Mouse (Mus musculus) retina, adult 2 months (tissue): ENCODE data around the gene Enpp6.

Experiments used
- DNase-seq: peaks from one replicate; pipeline ENCODE4 v3.0.0-alpha.2; 2012; ENCODE audit warnings: low read depth, low spot score

The Enpp6 gene

DNA sequence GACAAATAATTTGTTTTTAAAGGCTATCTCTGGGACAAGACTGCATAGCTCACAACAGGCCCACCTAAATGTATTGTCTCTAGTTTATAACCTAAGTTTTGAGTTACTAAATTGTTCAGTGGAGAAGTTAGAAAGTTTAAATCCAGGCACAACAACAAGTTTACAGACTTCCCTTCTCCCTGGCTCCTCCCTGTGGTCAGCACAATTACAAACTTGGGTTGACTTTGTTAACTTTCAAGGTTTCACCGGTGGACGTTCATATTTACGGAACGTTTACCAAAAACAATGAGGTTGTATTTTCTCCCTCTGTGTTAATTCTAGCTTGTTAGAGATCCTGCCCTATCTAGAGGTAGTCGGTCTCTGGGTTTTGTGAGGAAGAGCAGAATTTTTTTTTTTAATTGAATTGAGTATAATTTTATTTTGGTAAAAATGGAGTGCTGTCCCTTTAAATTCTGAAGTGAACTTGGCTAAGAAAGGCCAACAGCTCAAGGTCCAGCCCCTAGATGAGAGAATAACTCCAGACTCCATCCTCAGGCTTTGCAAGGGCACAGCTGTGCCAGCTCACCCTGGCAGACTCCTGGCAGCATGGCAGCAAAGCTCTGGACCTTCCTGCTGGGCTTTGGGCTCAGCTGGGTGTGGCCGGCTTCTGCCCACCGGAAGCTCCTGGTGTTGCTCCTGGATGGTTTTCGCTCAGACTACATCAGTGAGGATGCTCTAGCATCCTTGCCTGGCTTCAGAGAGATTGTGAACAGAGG lies at the start of gene Enpp6:
Gene Enpp6, plus strand, starts transcription at position 502 of the 755 bp plus-strand sequence.
- no peak for DNase-seq

DNA sequence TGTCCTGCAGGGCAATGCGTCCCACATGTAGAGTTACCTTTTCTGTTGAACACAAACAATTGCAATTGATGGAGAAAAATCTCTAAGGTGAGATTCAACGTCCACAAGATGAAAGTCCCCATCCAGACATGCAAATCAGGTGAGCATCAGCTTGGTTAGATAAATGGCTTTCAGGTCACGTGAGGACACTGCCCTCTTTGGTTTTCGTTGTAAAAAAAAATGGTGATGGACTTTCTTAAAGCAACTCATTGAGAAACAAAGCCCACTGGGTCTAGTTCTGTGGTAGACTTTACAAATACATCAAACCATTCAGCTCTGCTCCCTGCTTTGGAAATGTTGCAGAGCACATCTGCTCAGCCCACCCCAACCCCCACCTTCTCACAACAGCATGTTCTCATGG lies 48.5 kb upstream of the Enpp6 start:
- no peak for DNase-seq

DNA sequence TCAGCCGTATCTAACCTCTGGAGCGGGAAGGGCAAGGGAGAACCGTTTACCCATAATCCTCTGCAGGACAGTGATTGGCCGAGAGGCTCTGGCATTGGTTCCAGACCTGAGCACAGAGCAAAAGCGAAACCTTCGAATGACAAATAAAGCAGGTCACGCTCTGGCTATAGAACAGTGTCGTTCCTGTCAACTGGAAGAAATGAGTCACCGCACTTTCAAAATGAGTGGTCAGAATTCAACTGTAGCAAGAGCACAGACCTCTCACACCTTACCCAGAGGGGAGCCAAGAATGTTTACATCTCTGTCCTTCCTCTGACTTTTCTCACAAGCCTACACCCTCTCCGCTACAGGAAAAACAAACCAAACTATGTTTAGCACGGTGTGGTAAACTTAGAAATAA lies 45.4 kb upstream of the Enpp6 start:
- no peak for DNase-seq

DNA sequence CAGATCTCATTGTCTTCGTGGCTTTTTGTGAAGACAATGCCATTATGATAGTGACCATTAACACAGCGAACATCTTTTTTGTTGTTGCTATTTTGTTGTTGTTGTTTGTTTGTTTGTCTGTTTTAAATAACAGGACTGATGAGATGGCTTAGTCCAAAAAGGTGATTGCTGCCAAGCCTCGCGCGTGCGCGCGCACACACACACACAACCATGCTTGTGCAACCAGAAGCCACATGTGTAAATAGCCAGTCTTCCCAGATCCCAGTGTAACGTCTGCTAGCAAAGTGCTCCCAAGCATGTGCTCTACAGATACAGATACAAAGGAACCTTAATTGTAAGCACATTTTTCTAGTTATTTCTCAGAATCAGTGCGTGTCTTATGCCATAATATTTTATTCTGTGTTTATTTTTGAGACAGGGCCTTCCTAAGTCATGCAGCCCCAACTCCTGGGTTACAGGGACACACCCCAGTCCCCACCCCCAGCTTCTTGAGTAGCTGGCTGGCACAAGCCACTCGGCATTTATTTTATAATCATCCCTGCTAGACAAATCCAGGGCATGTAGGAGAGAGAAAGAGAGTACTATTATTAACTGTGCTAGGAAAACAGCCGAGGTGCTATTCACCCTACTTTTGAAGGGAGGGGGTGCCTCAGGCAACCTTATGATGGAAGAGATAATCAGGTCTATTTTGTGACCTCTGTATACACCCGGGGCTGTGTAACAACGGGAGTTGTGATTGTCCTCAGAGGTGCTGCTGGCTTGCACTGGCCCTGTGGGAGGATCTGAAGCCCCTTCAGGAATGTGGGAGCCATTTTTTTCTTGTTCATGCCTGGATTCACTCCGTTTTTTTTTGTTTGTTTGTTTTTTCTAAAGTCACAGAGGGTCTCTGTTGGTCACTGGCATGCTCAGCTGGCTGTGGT lies 44.7 kb upstream of the Enpp6 start:
- DNase-seq = no peak

DNA sequence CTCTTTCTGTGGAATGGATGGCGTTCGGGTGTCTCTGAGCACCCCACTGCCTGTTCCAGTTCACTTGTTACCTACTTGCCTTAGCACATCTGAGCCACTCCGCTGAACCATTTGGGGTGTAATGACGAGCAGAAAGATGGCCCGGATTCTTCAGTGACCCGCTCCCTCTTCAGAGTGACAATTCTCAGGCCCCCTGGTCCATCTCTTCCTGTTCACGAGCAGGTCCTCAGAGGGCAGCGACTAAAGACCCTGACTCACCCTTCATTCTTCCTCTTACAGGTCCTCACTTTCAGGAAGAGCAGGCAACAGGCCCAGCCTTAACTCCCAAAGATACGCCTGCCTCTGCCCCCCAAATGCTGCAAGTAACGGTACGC lies 44.0 kb upstream of the Enpp6 start:
- DNase-seq = no peak

DNA sequence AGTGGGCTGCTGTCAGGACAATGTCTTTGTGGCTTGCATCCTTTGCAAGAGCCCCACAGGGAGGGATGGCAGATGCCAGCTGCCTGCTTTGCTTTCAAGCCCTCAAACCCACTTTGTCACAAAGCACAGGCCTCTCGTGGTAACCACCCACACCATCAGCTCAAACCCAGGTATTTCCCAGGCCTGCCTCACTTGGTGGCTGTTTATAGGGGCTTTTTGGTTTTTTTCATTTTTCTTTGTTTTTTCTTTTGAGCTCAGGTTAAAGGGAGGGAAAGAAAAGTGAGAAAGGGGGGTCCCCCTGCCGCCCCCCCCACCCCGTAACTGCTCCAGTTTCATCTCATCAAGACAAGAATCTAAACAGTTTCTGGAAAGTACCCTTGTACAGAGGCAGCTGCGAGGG lies 43.4 kb upstream of the Enpp6 start:
- no peak for DNase-seq

DNA sequence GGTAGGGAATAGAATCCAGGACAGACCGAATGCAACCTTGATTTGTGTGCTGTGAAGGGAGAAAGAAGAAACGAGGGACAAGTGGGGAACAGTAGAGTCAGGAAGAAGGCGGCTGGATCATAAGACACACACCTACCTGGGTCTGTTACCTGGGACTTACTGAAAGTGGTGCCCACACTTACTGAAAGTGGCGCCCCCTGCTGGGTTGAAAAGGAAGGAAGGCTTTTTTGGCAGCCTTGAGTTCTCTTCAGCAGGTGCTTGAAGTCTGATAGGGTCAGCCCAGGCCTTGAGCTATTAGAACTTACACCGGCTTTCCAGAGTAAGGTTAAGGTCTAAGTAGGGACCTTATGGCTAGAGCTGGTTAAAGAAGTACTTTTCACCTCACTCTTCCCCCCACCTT lies 40.5 kb upstream of the Enpp6 start:
- no peak for DNase-seq

DNA sequence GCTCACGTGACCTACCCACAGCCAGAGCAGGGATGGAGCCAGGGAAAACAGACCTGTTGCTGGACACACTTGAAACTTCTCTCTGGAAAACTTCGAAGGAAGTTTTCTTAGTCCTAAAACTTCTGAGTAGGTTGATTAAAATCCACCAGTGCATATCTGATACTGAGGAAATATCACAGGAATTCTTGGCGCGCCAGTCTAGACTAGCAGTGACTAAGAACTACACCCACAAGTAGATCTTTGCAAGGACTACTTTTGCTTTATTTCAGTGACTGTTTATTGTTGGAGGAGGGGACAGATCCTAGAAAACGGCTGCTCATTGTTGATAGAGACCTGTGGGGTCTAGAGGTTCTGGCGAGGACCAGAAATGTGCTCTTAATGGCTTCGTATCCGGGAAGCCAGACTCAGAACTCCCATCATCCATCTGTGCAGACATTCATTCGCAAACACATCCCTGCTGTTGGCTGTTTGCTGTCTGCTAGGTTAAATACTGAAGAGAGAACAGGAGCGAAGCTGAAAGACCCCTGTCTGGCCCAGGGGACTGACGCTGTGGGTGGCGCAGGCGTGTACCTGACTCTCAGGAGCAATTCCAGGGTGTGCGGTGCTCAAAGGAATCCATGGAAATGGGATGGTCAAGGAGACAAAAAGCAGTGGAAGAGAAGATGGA lies 38.5 kb upstream of the Enpp6 start:
- no peak for DNase-seq

DNA sequence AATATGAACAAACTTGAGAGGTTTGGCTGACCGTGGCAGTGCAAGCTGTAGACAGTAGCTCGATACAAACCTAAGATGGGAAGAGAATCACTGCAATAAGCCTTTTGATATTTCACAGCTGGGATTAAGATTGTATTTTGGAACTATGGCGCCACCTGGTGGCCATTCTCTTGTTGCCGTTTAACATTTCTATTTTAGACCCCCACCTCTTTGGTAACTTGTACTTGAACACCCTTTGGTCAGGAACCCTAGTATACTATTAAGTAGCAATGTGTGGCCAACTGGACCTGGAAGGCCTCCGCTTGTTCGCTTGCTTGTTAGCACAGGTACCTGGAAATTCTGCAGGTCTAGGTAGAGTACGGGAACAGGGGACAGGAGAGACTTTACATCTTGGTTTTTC lies 33.2 kb upstream of the Enpp6 start:
- peak; percentile 62 for DNase-seq

DNA sequence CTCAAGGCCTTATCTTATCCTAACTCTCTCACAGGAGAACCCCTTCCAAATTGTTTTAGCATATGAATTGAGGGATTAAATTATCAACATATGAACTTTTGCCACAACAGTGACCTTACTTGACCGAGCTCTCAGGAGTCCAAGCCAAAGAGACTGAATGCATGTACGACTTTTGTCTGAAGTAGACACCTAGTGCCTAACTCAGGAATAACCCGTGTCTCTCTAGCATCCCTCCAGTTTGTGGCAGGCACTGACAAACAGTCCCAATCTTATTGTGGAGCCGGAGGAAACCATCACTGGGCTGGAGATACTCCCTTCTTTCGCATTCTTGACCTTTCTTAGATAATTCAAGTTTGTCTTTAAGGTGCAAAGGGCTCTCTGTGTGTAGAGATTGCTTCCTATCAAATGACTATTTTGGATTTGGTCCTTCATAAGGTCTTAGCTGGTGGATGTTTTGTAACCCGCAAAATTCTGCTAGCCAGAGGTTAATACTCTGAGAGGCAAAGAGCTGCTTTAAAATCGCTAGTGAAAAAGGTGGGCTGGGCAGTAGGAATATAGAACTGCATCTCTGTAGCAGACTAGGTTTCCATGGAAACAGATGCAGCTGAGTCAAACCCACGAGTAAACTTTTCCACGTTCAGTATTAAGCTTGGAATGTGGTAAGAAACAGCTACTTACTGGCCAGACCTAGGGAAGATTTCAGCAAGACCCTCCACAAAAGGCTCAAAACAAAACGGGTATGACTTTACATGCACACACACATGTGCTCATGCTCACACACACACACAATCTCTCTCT lies 23.9 kb upstream of the Enpp6 start:
- DNase-seq = no peak

DNA sequence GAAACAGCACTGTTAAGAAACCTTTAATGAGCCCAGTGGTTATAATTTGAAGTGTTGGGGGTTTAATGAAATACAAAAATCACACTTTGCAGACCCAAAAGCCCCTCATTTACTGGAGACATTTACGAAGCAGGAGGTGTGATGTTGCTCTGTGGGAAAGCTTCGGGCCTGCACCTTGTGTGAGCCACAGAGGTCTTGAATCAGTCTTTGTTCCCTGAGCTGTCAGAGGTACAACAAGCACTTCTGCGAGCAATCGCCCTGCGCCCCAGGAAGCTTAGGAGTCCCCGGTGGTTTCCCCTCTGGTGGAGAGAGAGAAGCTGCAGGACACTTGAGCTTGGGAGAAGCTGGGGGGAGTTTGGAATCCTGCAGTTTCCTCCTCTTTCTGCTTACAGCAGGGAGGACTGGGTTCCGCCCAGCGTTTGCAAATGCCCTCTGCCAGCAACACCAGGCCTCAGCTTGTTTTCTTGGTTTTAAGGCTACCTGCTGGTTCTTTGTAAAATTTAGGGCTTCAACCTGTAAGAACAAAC lies 23.0 kb upstream of the Enpp6 start:
- no peak for DNase-seq

DNA sequence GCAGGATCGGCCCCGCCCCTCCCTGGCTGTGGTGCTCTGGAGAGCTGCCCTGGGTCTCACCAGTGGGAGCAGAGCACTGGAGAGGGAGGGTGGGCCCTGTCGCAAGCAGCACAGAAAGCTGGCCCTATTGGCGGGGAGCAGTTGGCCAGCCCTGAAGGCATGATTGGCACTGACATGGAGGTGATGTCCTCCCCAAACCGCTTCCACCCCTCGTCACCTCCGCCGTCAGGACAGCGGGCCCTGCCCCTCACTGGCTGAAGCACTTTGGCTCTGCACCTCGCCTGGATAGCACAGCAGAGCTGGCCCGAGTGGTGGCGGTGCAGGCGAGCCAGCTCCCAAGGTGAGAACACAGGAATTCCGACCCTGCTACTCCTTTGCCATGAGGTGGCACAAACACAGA lies 20.9 kb upstream of the Enpp6 start:
- DNase-seq = no peak

DNA sequence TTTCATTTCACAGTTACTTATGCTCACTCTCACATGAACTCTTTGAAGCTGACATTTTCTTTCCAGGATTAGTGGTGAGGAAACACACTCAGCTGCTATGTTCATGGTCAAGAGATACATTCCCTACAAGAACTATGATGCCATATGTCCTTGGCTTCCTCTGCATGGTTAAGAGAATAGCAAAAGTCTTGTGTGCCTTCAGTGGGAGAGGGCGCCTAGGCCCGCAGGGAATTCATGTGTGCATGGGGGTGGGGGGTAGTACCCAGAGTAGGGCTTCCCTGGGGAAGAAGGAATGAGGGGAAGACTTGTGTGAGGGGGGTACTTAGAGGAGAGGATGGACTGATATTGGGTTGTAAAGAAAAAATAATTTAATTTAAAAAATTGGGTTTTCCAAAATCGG lies 18.0 kb upstream of the Enpp6 start:
- DNase-seq = no peak

DNA sequence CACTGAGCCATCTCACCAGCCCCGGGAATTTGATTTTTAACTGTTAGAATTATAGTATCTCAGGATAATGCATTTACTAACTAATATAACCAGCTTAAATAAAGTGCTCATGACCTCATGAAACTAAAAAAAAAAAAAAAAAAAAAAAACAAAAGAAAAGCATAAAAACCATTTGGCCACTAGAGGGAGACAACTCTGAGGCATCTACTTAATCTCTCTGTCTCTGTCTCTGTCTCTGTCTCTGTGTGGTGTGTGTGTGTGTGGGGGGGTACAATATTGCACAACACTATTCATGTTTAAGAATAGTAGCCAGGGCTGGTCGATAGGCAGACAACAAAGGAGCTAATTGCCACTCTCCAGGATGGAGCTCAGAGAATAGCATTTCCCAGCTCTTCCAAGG lies 17.3 kb upstream of the Enpp6 start:
- no peak for DNase-seq

DNA sequence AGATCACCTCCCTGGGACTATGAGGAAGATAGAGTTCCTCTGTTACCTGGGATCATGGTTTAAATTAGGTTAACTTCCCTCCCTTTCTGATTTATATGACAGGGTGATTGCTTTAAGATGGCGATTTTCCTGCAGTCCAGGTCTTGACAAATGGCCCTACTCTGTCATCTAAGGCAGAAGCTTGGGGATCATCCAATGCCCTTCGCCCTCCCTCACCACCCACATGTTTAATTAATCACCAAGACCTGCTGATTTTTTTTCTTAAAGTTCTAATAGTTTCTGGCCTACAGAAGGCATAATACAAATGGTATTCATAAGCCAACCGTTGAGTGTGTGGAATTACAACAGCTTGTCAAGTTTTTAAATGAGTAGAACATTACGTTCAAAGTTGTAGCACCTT lies 9.3 kb upstream of the Enpp6 start:
- no peak for DNase-seq

DNA sequence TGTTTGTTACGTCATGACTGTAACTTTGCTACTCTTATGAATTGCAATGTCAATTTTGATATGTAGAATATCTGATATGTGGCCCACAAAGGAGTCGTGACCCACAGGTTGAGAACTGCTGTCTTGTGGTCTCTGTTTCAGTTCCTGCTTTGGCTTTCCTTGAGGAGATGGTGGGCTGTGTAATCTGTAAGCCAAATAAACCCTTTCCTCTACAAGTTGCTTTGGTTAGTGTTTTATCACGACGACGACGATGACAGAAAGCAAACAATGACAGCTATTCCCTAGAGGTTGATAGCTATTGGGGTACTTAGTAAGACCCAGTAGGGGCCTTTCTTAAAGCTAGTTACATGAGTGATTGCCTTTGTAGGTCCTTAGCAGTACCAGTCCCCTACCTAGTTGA lies 4.5 kb upstream of the Enpp6 start:
- no peak for DNase-seq

DNA sequence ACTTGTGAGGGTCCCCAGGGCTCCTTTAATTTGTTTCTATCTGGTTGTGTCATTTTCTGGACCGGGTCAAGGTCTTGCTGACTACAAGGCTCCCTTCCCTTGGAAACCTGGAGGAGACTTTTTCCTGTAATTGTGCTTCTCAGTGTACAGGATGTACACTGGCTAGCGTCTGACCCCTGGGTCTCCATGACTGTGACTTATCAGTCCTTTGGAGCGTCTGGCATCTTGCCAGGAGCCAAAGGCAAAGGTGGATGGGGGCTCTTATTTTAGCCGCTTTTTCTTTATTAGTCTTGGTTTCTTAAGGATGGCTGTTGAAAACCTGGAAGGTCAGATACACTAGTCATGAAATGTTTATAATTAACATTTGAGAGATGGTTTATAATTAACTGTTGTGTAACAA lies 3.9 kb upstream of the Enpp6 start:
- DNase-seq = no peak

DNA sequence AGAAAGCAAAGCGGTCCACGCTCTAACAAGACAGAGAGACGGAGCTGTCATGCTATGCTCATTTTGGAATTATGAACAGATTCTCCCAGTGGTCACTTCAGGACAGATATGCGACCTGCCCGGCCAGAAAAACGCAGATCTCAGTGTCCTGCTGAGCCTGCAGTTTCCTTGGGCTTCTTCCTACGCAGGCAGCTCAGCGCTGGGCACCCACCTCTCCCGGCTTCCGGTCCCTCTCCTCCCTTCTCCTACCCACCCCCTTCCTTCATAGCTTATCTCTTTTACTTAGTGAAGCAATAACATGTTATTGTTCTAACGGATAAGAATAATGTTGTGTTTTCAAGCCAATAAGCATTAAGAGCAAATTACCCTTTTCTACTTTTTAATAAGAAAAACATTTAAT lies 2.0 kb upstream of the Enpp6 start:
- DNase-seq = no peak

DNA sequence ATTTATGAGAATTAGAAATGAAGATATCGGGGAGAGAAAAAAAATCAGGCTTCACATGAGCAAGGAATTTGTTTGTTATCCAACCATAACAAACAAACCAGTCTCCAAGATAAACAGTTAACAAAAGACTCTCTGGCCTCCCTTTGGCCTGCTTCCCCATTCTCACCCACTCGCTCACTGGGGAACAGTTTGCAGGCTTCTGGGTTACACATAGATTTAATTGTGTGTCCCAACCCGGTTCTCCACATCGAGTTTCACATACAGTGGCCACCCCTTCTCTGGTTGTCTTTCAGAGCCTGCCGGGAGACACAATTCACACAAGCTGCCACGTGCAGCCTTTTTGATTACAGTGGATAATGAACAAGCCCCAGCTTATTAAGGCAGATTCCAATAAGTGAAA lies 1.7 kb downstream of the Enpp6 start:
- DNase-seq = no peak

DNA sequence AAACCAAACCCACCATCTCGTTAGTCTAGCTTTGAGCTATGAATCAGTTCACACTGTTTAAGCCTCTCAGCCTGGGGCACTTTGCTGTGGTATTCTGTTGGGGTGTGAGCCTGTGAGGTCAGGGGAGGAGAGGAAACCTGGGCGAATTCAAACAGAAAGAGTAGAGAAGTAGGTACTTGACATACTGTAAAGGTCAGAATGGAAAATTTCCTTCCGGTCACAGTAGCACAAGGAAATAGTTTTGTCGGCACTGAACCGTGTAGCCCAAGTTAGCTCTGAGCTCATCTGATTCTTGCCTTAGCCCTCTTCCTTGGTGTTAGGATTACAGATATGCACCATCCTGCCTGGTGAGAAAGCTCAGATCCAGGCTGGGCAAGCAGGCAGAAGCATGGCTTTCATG lies 4.4 kb downstream of the Enpp6 start:
- DNase-seq = no peak

DNA sequence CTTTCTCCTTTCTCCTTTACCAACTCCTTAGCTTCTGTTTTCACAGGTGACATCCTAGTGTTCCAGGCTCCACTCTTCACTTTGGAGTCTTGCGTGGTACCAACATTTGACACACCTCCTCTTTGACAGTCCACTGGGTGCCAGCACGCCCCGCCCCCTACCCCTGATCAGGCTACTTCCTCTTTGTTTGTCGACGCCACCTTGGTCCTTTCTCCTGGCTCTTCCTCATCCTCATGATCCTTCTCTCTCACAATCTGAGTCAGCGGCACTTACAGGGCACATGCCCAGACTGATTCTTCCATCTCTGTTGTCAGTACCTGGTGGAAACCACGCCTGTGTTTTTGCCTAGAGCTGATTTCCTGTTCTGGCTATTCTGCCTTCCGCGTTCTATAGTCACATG lies 5.9 kb downstream of the Enpp6 start:
- no peak for DNase-seq
